Mouse (Mus musculus) hindbrain, postnatal 0 days (tissue): ENCODE measurements at regions not wholly inside any gene's neighbourhood (a gene's known extent, or its start where the extent isn't known, plus 50 kb on each side); places are given as distances from the start of the nearest gene placed in this dataset.

Experiments
- ATAC-seq: fragments of 200-750 bp; cut with Nextera tagmentation; 2 replicates; pipeline ENCODE4 v1.8.0; 2017; ENCODE audit warnings: mild to moderate bottlenecking, moderate TSS enrichment, moderate library complexity
- DNase-seq: peaks from one replicate; pipeline ENCODE4 v3.0.0-alpha.2; 2015; ENCODE audit warnings: low spot score
- H3K27ac ChIP-seq: fragments of 300-500 bp; sonication (generic); 2 replicates; pipeline ENCODE4 v1.5.1; 2014; ENCODE audit warnings: mild to moderate bottlenecking
- H3K27me3 ChIP-seq: fragments of 300-500 bp; sonication (generic); 2 replicates; pipeline ENCODE4 v1.6.1; 2014; ENCODE audit warnings: low read length, mixed read lengths; ENCODE audit not compliant: insufficient read depth
- H3K36me3 ChIP-seq: fragments of 300-500 bp; sonication (generic); 2 replicates; pipeline ENCODE4 v1.6.1; 2014; ENCODE audit warnings: low read length, mixed read lengths; ENCODE audit not compliant: insufficient read depth
- H3K4me1 ChIP-seq: fragments of 300-500 bp; sonication (generic); 2 replicates; pipeline ENCODE4 v1.6.1; 2014; ENCODE audit warnings: antibody characterized with exemption, low read length, mixed read lengths; ENCODE audit not compliant: insufficient read depth
- H3K4me2 ChIP-seq: fragments of 300-500 bp; sonication (generic); 2 replicates; pipeline ENCODE4 v1.6.1; 2014; ENCODE audit warnings: low read depth, mild to moderate bottlenecking, low read length, moderate library complexity, mixed read lengths
- H3K4me3 ChIP-seq: fragments of 300-500 bp; sonication (generic); 2 replicates; pipeline ENCODE4 v1.5.1; 2014; ENCODE audit warnings: low read length
- H3K9ac ChIP-seq: fragments of 300-500 bp; sonication (generic); replicated peaks from 2 replicates; pipeline ENCODE4 v1.6.1; 2014; ENCODE audit warnings: mild to moderate bottlenecking, low read length, moderate library complexity, mixed read lengths
- H3K9me3 ChIP-seq: fragments of 300-500 bp; sonication (generic); 2 replicates; pipeline ENCODE4 v1.6.1; 2016; ENCODE audit warnings: low read length, mixed read lengths
- CTCF ChIP-seq: IDR thresholded peaks from 2 replicates; pipeline ENCODE4 v1.5.1; 2016; ENCODE audit warnings: antibody characterized with exemption, control low read depth, low read depth
- WGBS: fragments of 180-500 bp; shearing (Covaris S2); extraction: QIAGEN DNeasy Blood & Tissue Kit; methylation state at CpG from one replicate; pipeline ENCODE4 v1.1.7; 2014; 5-methylcytosine and 5-hydroxymethylcytosine counted together

DNA sequence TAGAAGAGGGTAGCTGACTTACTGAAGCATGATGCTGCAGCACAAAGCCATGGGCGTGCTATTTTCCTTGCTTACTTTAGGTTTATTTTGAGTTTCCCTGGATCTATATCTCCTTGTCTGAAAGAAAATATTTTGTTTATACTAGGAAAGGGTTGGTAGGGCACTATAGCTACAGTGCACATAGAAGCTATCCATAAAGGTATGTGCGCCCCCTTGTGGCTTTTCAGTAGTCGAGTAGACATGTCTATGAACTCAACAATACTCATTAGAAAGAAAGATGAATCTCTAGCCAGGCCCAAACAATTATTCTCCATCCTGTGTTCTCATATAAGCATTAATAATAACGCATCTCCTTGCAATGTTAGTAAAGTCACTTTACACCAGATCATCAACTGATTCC lies 114.3 kb downstream of the Rab38 start:
- peak; percentile 77 for TF ChIP-seq CTCF
- Histone ChIP-seq H3K4me1 (no peaks in the 10 kb centered on the region), H3K27ac (no peak overlapping the region), H3K9ac (no peak overlapping the region), H3K27me3 (no peaks in the 10 kb centered on the region), H3K9me3 (no peaks in the 10 kb centered on the region), H3K4me3 (no peak overlapping the region), H3K4me2 (no peak overlapping the region), H3K36me3 (no peaks in the 10 kb centered on the region)
- DNase-seq (peak; percentile 94), ATAC-seq (peak; percentile 83)
- 11% methylated on average over 4 of the region's 4 CpGs for WGBS

DNA sequence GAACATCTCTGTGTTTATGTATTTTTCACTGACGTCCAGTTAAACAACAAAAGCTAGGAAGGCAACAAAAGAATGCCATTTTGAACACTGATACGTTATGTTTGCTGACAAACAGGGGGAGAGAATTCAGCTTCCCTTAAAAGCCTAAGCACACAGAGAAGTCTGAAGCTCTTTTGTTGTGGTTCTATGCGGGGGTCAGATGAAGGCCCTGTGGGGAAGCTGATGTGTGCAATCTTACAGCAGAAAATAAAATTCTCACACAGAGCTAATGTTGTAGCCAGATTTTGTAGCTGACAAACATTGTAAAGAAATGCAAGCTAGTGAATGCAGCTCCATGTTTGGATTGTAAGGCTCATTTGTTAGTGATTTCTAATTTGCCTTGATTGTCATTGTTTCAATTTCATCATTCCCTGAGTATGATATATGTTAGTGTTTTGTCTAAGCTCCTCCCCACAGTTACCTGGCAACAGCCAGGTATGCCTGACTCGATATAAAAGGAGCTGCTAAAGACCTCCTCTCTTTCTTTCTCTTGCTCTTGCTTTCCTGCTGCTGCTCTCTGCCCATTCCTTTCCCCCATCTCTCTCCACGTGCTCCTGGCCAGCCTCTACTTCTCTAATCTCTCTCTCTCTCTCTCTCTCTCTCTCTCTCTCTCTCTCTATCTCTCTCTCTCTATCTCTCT lies 115.0 kb downstream of the Rab38 start:
- 27% methylated on average over 5 of the region's 5 CpGs for WGBS
- DNase-seq: no peak
- no peaks in the 10 kb centered on the region for H3K9me3 ChIP-seq
- no peak overlapping the region for H3K27ac ChIP-seq
- H3K4me2 ChIP-seq: no peak overlapping the region
- H3K9ac ChIP-seq: no peak overlapping the region
- H3K27me3 ChIP-seq: no peaks in the 10 kb centered on the region
- no peaks in the 10 kb centered on the region for H3K36me3 ChIP-seq
- H3K4me3 ChIP-seq: no peak overlapping the region
- no peaks in the 10 kb centered on the region for H3K4me1 ChIP-seq
- TF ChIP-seq CTCF: no peak
- no peak for ATAC-seq

DNA sequence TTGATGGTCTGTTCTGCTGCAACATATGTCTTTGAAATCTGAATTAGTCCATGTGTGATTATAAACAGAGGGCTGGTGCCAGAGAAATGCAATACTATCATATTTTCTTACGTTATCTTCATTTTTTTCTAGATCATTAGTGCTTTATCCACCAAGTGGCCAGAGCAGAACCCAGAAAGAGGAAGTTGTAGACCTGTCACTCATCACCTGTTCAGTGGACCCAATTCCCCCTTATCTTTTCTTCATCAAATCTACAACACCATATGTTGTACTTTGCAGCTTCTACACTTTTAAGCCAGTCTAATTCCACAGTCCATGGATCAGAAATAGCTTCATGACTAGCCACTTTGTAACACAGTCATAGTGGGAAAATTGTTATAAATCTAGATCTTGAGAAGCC lies 145.0 kb downstream of the Rab38 start:
- H3K27ac ChIP-seq: no peak overlapping the region
- no peaks in the 10 kb centered on the region for H3K4me1 ChIP-seq
- no peaks in the 10 kb centered on the region for H3K36me3 ChIP-seq
- H3K27me3 ChIP-seq: no peaks in the 10 kb centered on the region
- no peak overlapping the region for H3K4me2 ChIP-seq
- no peaks in the 10 kb centered on the region for H3K9me3 ChIP-seq
- no peak for TF ChIP-seq CTCF
- H3K4me3 ChIP-seq: no peak overlapping the region
- WGBS: 86% methylated on average over 1 of the region's 1 CpGs
- no peak overlapping the region for H3K9ac ChIP-seq
- DNase-seq (no peak), ATAC-seq (no peak)

GRCm38 (mm10) chr7:88600781-88601180 lies 170.7 kb downstream of the Rab38 start:
- Histone ChIP-seq H3K4me1 (no peaks in the 10 kb centered on the region), H3K4me2 (no peak overlapping the region), H3K9me3 (no peaks in the 10 kb centered on the region), H3K4me3 (no peak overlapping the region), H3K9ac (no peak overlapping the region), H3K27me3 (no peaks in the 10 kb centered on the region), H3K27ac (no peak overlapping the region), H3K36me3 (no peaks in the 10 kb centered on the region)
- WGBS: 78% methylated on average over 1 of the region's 1 CpGs
- no peak for DNase-seq
- no peak for ATAC-seq
- no peak for TF ChIP-seq CTCF
